Mouse (Mus musculus) bone marrow macrophage, adult 2 months (primary cell): ENCODE data around the gene Prr15l.

Source experiments
- CTCF ChIP-seq: IDR thresholded peaks from 2 replicates; pipeline ENCODE4 v1.5.1; 2012; ENCODE audit warnings: low read depth, mild to moderate bottlenecking, low read length, moderate library complexity
- POLR2A ChIP-seq: IDR thresholded peaks from 2 replicates; pipeline ENCODE4 v1.6.1; 2012; ENCODE audit warnings: mild to moderate bottlenecking, low read depth, low read length, borderline replicate concordance

- TF ChIP-seq POLR2A (no peak), CTCF (no peak)
These were observed 27.2 kb downstream of the Prr15l start for GRCm38 (mm10) chr11:96955094-96955493.
